Mouse (Mus musculus): ENCODE measurements around the gene Hnmt.
A peak's percentile ranks its signal among the peaks of the same experiment; 100 is the strongest.
"Not testable (repeated sequence)": the region's sequence is repeated elsewhere in the genome, so short reads cannot be mapped to it uniquely, and the experiment has no call there.

The Hnmt gene

DNA sequence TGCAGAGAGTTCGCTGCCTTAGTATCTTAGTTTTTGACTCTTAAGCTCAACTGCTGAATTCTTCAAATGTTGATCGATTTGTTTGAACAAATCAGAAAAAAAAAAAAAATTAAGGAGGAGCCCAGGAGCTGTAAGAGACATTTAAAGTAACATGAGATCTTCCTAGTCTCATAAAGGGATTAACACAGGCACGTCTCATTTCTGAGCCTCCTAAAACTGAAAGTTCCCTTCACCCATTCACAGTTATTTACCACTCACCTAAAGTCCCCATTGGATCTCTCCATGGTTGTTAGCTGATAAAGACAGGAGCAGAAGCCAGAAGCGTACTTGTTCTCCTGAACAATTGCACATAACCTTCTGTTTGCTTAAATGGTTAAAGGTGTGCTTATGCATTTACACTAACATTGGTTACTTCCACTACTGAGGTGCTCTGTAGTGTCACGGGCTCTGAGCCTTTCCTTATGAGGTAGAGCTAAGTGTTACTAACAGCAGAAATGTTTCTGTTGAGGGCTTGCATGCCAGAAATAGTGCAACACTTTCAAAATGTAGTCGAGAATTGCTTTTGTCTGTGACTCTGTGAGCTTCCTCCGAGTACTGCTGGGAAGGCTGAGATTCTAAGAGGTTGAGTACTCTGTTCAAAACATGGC lies at the start of gene Hnmt:
Gene Hnmt, minus strand, starts transcription at position 51 of the 647 bp plus-strand sequence.
- no peak for DNase-seq

GRCm38 (mm10) chr2:24096495-24096894 lies 47.3 kb upstream of the Hnmt start, which contains the start of gene Tbpl2:
Tbpl2 (minus strand) TSS chr2:24096595.
- DNase-seq: no peak

DNA sequence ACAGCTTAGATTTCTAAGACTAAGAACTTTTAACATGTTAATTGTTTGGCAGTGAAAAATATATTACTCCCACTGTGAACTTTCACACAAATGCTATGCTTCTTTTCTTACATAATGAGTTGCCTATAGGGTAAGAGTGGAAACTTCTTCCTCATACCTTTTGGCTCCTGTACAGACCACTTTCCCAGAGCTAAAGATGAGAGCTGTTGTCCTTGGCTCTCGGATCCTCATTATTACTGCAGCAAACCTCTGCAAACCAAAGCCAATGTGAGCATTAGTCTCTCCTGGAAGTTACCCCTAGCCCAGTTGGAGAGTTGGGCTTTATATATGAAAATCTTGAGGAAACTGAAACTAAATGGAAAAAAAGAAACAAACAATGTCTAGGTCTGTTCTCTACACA lies 41.7 kb upstream of the Hnmt start:
- no peak for DNase-seq

- DNase-seq: no peak
Observed at GRCm38 (mm10) chr2:24050459-24050858, 1.3 kb upstream of the Hnmt start.

- peak; percentile 37 for DNase-seq
Observed at GRCm38 (mm10) chr2:24048480-24049097, 605 bp downstream of the Hnmt start.

GRCm38 (mm10) chr2:24047551-24048479 lies 1.4 kb downstream of the Hnmt start:
- DNase-seq: no peak

- DNase-seq: no peak
Observed at GRCm38 (mm10) chr2:24042901-24043300, 6.3 kb downstream of the Hnmt start.

GRCm38 (mm10) chr2:24040531-24040930 lies 8.7 kb downstream of the Hnmt start:
- DNase-seq: no peak

- not testable (repeated sequence) for DNase-seq
Observed at GRCm38 (mm10) chr2:24019386-24019785, 29.8 kb downstream of the Hnmt start.

- no peak for DNase-seq
Observed at GRCm38 (mm10) chr2:24018966-24019365, 30.2 kb downstream of the Hnmt start.

DNA sequence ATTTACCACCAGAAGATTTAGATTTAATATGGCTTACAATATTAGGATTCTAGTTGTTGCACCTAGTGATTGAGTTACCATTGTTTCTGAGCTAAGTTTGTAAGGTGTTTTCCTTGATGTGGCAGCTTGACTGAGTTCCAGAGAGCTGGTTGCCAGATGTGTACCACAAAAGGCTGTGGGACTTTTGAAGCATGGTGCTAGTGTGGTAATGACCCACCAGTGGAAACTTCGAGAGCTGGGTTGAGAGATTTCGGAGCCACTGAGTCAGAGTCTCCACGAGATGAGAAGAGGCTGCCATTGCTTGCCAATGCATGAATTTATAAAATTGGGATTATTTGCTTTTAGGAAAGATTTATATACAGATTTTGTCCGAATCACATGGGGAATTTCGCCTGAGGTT lies 34.2 kb downstream of the Hnmt start:
- DNase-seq: no peak

DNA sequence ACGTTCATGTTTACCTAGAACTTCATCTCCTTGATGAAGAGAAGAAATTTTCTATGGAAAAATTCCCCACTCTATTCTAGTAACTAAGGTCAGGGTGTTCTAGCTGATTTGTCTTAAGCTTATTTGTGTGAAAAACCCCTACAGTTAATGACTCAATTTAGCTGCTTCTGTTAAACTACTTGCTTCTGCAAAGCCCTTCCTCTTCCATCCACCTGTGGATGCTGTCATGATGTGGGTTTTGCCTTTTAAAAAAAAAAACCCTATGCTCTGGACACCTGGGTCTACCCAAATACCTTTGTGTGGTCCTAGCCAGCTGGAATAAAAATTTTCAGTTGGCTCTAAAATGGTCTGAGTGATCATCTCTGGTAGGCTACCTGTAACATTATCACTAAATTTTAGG lies 49.9 kb downstream of the Hnmt start:
- DNase-seq: no peak

GRCm38 (mm10) chr2:23998836-23999235 lies 50.4 kb downstream of the Hnmt start:
- no peak for DNase-seq

GRCm38 (mm10) chr2:23996830-23997229 lies 52.4 kb downstream of the Hnmt start:
- no peak for DNase-seq

DNA sequence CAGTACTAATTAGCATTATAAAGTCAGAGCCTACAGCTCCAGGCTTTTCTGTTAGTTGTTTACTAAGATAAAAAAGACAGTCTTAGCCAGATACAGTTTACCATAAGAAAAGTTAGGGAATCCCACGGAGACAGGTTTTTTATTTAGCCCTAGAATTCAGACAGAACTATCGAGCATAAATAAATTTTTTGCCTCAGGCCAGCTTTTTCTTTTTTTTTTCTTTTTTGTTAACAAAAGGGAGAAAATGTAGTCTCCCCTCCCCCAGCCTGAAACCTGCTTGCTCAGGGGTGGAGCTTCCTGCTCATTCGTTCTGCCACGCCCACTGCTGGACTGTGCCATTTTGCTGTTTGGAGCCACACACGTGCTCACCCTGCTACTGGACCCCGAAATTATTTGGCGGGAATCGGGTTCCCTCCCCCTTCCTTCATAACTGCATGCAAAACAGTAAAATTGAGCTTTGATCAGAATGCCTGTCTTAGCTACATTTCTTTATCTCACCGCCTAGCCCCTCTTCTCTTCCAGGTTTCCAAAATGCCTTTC lies 59.1 kb downstream of the Hnmt start:
- DNase-seq: not testable (repeated sequence)

GRCm38 (mm10) chr2:23987283-23987682 lies 61.9 kb downstream of the Hnmt start:
- DNase-seq: no peak

DNA sequence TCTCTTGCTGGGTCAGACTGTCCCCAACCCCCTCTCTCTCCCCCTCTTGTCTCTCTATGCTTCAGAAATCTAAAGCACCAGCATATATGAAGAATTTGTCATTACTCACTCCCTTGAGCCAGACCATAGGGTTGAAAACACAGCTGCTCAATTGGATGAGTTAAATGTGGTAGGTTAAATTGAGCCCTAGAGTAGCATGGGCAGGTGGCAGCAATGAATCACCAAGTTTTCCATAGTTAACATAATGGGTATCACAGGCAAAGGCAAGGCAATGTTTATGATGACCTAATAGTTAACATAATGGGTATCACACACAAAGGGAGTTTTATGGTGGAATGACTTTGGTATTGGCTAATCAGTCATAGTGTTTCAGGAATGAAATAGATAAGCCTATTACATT lies 65.9 kb downstream of the Hnmt start:
- no peak for DNase-seq

DNA sequence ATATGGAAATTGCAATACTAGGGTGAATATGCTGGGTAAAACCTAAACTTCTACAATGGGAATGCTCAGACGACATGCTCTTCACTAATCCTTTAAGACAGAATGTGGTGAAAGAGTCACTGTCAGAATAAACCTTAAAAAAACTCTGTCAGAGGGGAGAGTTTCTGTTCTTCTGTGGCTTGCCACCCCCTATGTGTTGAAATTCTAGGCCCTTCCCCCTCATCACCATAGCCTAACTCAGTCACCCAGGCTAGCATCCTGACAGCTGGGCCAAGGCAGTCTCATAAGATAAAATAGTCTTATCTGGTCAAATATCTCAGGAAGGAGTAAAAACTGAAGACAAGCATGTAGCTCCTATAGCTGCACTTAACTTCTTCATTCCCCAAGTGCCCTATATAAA lies 66.3 kb downstream of the Hnmt start:
- no peak for DNase-seq

DNA sequence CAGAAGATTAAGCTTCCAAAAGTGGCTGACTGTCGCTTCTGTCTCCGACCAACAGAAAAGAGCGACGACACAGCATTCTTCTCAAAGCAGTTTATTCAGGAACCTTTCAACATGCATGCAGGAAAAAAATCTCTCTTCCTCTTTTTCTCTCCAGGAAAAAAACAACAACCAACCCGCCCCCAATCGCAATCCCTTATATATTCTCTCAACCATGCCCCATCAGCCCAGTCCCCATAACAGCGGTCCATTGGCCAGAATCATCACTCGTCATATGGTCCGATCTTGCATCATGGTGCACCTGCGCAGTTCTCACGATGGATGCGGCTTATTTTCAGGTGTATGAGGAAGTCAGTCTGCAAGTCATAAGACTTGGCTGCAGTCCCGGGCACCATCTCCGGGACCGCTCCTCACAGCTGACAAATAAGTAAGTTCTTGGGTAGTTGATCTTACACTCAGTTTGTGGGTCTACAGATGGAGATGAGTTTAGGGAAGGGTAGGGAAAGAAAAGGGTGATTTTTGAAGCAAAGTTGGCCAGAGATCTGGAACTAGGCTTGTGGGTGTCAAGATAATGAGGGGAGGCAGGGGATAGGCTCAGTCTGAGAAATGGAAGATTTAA lies 88.4 kb downstream of the Hnmt start:
- not testable (repeated sequence) for DNase-seq

Data from lung, postnatal 14 days (tissue).